Mouse (Mus musculus) heart, embryonic 14.5 days (tissue): ENCODE data around the gene Nt5e. TPM values are rescaled to one million over a fixed set of nuclear protein-coding genes. Genes with fewer than 3 reads are reported as not detected.

ENCODE experiments used
- ATAC-seq: fragments of 200-750 bp; cut with Nextera tagmentation; 2 replicates; pipeline ENCODE4 v1.8.0; 2017; ENCODE audit warnings: low read depth, moderate TSS enrichment; ENCODE audit not compliant: insufficient number of reproducible peaks, insufficient read depth, low FRiP score
- H3K27ac ChIP-seq, 2 experiments: fragments of 200-500 bp in 1 of 2; fragments of 300-500 bp in 1 of 2; sonication (generic) in 1 of 2; replicated peaks in 1 of 2; 2 replicates each; pipeline ENCODE4 v1.5.1; 2012 to 2014; ENCODE audit warnings: low read depth in 2 of 2, low read length in 2 of 2, control low read depth in 1 of 2, mild to moderate bottlenecking in 1 of 2, mixed read lengths in 1 of 2; ENCODE audit not compliant: control insufficient read depth in 1 of 2, insufficient read depth in 1 of 2
- H3K27me3 ChIP-seq: fragments of 300-500 bp; sonication (generic); 2 replicates; pipeline ENCODE4 v1.6.1; 2014; ENCODE audit warnings: mild to moderate bottlenecking, low read length, control low read depth; ENCODE audit not compliant: control insufficient read depth, insufficient read depth
- H3K36me3 ChIP-seq: fragments of 300-500 bp; sonication (generic); 2 replicates; pipeline ENCODE4 v1.6.1; 2014; ENCODE audit warnings: mild to moderate bottlenecking, control low read depth, low read length, mixed read lengths; ENCODE audit not compliant: control insufficient read depth, insufficient read depth
- H3K4me1 ChIP-seq, 2 experiments: fragments of 200-500 bp in 1 of 2; fragments of 300-500 bp in 1 of 2; sonication (generic) in 1 of 2; 2 replicates each; pipeline ENCODE4 v1.6.1; 2012 to 2014; ENCODE audit warnings: low read length in 2 of 2, control low read depth in 1 of 2, mixed read lengths in 1 of 2; ENCODE audit not compliant: control insufficient read depth in 2 of 2, insufficient read depth in 2 of 2
- H3K4me2 ChIP-seq: fragments of 300-500 bp; sonication (generic); 2 replicates; pipeline ENCODE4 v1.6.1; 2014; ENCODE audit warnings: mild to moderate bottlenecking, low read length
- H3K4me3 ChIP-seq, 2 experiments: fragments of 200-500 bp in 1 of 2; fragments of 300-500 bp in 1 of 2; sonication (generic) in 1 of 2; 2 replicates each; pipeline ENCODE4 v1.5.1; 2012 to 2014; ENCODE audit warnings: low read length in 2 of 2, mild to moderate bottlenecking in 2 of 2, control low read depth in 1 of 2, low read depth in 1 of 2, moderate library complexity in 1 of 2; ENCODE audit not compliant: control insufficient read depth in 1 of 2, insufficient read depth in 1 of 2
- H3K9ac ChIP-seq: fragments of 300-500 bp; sonication (generic); 2 replicates; pipeline ENCODE4 v1.6.1; 2014; ENCODE audit warnings: mild to moderate bottlenecking, low read length
- H3K9me3 ChIP-seq: fragments of 300-500 bp; sonication (generic); 2 replicates; pipeline ENCODE4 v1.6.1; 2016; ENCODE audit warnings: low read length, control low read depth; ENCODE audit not compliant: control insufficient read depth
- WGBS: fragments of 180-500 bp; shearing (Covaris S2); extraction: QIAGEN DNeasy Blood & Tissue Kit; methylation state at CpG from one replicate; pipeline ENCODE4 v1.1.7; 2014; 5-methylcytosine and 5-hydroxymethylcytosine counted together
- polyA plus RNA-seq: library from polyadenylated mRNA; unstranded; fragments of >200 nt; fragmentation: Nextera tagmentation; extraction: Ambion mirVana; gene quantifications from 2 replicates; pipeline ENCODE4 v1.2.1, GENCODE M21; 2014

The Nt5e gene
- polyA plus RNA-seq, 1 experiment from 2014 or later: 5.6 TPM

DNA sequence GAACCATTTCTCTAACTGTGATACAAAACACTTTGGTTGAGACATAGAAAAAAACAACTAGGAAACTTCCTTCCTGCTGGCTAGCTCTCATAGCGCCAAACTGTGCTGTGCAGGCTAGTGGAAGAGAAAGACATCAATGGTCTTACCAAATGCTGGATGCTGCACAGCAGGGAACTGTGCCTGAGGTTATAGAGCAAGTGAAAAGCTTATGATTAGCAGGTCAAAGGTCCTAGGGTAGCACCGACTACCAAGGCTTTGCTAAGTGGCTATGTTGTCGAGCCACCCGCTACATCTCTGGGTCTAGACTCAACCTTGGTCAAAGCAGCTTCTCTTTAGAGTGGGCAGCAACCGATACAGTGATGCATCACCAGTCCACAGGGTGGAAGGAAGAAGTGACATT, 61.8 kb downstream of the Nt5e start:
- no peak for ATAC-seq
- Histone ChIP-seq H3K4me1 (no peaks in the 10 kb centered on the region), H3K36me3 (peaks cover 61% of the 10 kb centered on the region), H3K27me3 (no peaks in the 10 kb centered on the region), H3K27ac (no peak overlapping the region), H3K4me2 (no peak overlapping the region), H3K9ac (no peak overlapping the region), H3K9me3 (no peaks in the 10 kb centered on the region), H3K4me3 (no peak overlapping the region)
- WGBS: 83% methylated on average over 5 of the region's 5 CpGs

- no peaks in the 10 kb centered on the region for H3K4me1 ChIP-seq
Observed at GRCm38 (mm10) chr9:88394852-88395251, 67.9 kb downstream of the Nt5e start.

GRCm38 (mm10) chr9:88398461-88398860, 71.5 kb downstream of the Nt5e start:
- Histone ChIP-seq H3K36me3 (peaks cover 70% of the 10 kb centered on the region), H3K4me1 (no peaks in the 10 kb centered on the region), H3K9me3 (no peaks in the 10 kb centered on the region), H3K4me2 (no peak overlapping the region), H3K4me3 (no peak overlapping the region), H3K9ac (no peak overlapping the region), H3K27ac (no peak overlapping the region), H3K27me3 (no peaks in the 10 kb centered on the region)
- WGBS: 79% methylated on average over 1 of the region's 1 CpGs
- ATAC-seq: no peak

More at GRCm38 (mm10) chr9:88394852-88395251, 67.9 kb downstream of the Nt5e start:
- Histone ChIP-seq H3K27ac (no peak overlapping the region), H3K4me3 (no peak overlapping the region), H3K36me3 (peaks cover 54% of the 10 kb centered on the region), H3K9me3 (no peaks in the 10 kb centered on the region), H3K4me2 (no peak overlapping the region), H3K9ac (no peak overlapping the region), H3K27me3 (no peaks in the 10 kb centered on the region)
- ATAC-seq: no peak
- 88% methylated on average over 8 of the region's 8 CpGs for WGBS

DNA sequence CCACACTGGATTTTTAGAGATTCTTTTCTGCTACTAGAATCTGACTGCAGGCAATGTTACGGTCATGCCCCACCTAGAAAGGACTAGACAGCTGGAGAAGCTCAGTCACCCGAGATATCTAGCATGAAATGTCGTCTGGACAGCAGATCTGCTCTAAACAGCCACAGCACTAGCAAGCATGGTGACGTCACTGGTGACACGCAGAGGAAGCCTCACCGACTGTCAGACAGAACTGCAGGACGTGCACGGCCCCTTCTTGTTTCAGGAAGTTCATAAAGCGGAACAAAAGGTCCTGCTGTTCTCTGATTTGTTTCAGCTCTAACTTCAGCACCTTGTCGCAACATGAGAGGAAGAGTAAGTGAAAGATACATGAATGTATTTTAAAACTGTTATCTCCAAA, 77.1 kb downstream of the Nt5e start:
- Histone ChIP-seq H3K9ac (no peak overlapping the region), H3K4me2 (no peak overlapping the region), H3K9me3 (no peaks in the 10 kb centered on the region), H3K4me1 (no peaks in the 10 kb centered on the region), H3K27me3 (no peaks in the 10 kb centered on the region), H3K27ac (peak overlapping the region in 1 of 2 experiments; percentile 32; a peak in 1 of 4 replicates), H3K4me3 (no peak overlapping the region), H3K36me3 (peaks cover 65% of the 10 kb centered on the region)
- WGBS: 50% methylated on average over 10 of the region's 10 CpGs
- ATAC-seq: 0 out of 2 replicates have a peak, but pooled peaks have one; percentile 56

GRCm38 (mm10) chr9:88404515-88404914, 77.5 kb downstream of the Nt5e start:
- Histone ChIP-seq H3K4me1 (no peaks in the 10 kb centered on the region), H3K9ac (no peak overlapping the region), H3K27me3 (no peaks in the 10 kb centered on the region), H3K9me3 (no peaks in the 10 kb centered on the region), H3K4me2 (no peak overlapping the region), H3K27ac (peak overlapping the region in 1 of 2 experiments; percentile 32; a peak in 1 of 4 replicates), H3K4me3 (no peak overlapping the region), H3K36me3 (peaks cover 69% of the 10 kb centered on the region)
- ATAC-seq: no peak
- 74% methylated on average over 6 of the region's 6 CpGs for WGBS

- H3K9me3 ChIP-seq: no peaks in the 10 kb centered on the region
- no peak for ATAC-seq
- no peak overlapping the region for H3K4me3 ChIP-seq
- H3K9ac ChIP-seq: no peak overlapping the region
- H3K27ac ChIP-seq: no peak overlapping the region
- H3K36me3 ChIP-seq: peaks cover 48% of the 10 kb centered on the region
- H3K4me2 ChIP-seq: no peak overlapping the region
- H3K4me1 ChIP-seq: no peaks in the 10 kb centered on the region
- 86% methylated on average over 2 of the region's 2 CpGs for WGBS
- no peaks in the 10 kb centered on the region for H3K27me3 ChIP-seq
Observed at GRCm38 (mm10) chr9:88409978-88410377, 83.0 kb downstream of the Nt5e start.

GRCm38 (mm10) chr9:88416752-88417151, 89.8 kb downstream of the Nt5e start:
- H3K27me3 ChIP-seq: no peaks in the 10 kb centered on the region
- no peak overlapping the region for H3K4me3 ChIP-seq
- peaks cover 43% of the 10 kb centered on the region for H3K36me3 ChIP-seq
- no peak overlapping the region for H3K9ac ChIP-seq
- H3K4me1 ChIP-seq: no peaks in the 10 kb centered on the region
- H3K27ac ChIP-seq: no peak overlapping the region
- WGBS: 70% methylated on average over 1 of the region's 1 CpGs
- no peak for ATAC-seq
- no peak overlapping the region for H3K4me2 ChIP-seq
- H3K9me3 ChIP-seq: no peaks in the 10 kb centered on the region
